Mouse (Mus musculus) spleen, postnatal 36 days (tissue): ENCODE results near the gene Sh3rf1.

ENCODE experiments used
- DNase-seq, 2 experiments: peaks; one replicate each; pipeline ENCODE4 v3.0.0; 2022; ENCODE audit warnings: low spot score in 2 of 2, mixed read lengths in 1 of 2

The Sh3rf1 gene

DNA sequence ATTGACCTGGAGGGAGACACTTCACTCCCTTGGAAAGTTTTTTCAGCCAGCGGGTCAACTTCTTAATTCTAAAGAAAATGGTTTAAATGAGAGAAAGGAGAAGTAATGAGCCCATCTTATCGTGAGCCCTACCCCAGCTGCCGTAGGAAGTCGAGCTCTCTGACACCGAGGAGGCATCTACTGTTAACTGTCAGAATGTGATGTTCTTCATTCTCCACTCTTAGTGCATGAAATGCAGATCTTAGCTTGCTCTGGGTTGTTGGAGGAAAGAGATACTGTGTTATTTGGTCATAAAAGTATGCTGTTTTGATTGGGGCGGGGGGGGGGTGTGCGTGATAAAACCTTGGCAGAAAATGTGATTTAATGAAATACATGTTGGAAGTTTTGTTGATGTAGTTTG is 62.7 kb downstream of the Sh3rf1 start:
- peak; percentile 10 to 25 for DNase-seq

- peak; percentile 39 to 56 for DNase-seq
Measured at GRCm38 (mm10) chr8:61286795-61287385, 63.2 kb downstream of the Sh3rf1 start.

GRCm38 (mm10) chr8:61288006-61288566 is 64.4 kb downstream of the Sh3rf1 start:
- no peak for DNase-seq

DNA sequence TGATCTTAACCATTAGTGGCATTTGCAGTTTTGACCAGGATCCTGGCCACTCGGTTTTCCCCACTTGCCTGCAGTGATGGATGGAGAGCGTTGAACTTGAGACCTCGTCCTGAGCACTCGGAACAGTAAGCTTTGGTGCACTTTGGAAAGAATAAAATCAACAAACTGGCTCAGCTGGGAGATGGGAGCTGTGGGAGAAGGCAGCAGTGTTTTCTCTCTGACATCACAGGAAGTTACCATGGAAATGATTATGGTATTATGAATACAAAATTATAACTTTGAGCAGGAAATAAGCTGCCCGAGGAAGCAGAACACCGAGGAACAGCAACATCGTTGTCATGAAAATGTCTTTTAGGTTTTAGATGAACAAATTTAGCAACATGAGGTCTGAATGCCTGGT is 65.0 kb downstream of the Sh3rf1 start:
- DNase-seq: no peak

DNA sequence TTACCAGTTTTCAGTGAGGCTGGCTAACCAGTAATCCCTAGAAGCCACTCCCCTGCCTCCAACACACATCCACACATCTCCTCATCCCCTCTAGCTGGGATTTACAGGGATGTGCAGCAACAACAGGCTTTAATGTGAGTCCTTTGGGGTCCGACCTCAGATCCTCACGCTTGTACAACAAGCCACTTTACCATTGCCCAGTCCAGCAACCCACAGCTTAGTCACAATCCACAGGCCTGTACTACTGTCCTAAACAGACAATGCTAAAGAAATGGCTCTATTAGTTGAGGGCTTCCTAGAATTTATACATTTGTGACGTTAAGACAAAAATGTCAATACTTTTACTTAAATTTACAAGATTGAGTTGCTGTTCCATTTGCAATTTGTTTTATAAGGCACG is 71.4 kb downstream of the Sh3rf1 start:
- no peak for DNase-seq

DNA sequence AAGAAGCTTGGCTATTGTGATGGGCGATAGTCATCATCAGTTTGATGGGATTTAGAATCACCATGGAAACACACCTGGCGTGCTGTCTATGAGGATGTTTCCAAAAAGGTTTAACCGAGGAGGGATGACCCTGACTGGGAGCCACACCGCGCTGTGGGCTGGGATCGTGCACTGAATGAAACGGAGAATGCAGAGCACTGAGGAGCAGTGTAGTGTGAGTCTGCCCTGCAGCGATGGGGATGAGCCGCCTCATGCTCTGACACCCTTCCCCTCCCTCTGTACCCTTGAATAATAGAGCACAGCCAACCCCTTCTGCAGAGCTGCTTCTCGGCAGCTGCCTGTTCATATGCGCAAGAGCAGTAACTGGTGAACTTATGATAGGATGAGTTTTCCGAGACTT is 71.8 kb downstream of the Sh3rf1 start:
- DNase-seq: no peak

GRCm38 (mm10) chr8:61298828-61299227 is 75.2 kb downstream of the Sh3rf1 start:
- no peak for DNase-seq

DNA sequence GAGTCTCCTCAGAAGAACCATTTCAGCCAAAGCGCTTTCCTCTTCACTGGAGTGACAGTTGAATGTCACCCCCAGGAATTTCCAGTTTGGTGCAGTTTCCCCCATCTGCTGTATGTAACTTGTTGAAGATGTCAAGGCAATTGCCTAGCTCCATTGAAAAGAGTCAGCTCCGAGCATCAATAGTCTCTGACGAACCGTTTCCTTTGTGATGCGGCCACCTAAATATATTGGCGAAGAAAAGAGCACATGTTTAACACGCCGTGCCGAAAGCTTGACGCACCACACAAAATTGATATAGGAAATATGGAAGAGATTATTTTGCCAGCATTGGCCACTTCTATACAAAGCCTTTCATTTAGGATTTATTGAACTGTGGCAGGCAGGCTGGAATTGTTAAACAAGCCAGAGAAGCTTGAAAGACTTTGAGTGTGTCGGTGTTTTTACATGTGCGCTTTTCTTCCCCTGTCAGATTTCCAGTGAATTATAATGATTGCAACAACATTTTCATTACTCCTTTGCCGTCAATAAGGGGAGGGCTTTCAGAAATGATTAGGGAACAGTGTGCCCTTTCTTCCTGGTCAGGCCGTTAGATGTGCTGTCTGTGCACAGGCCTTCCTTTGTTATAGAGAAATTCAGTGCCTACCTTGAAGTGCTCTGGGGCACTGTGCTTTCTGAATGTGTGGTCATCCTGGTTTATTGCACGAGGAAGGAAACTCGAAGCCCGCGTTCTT is 77.8 kb downstream of the Sh3rf1 start:
- no peak for DNase-seq

GRCm38 (mm10) chr8:61302029-61302368 is 78.3 kb downstream of the Sh3rf1 start:
- DNase-seq: no peak

DNA sequence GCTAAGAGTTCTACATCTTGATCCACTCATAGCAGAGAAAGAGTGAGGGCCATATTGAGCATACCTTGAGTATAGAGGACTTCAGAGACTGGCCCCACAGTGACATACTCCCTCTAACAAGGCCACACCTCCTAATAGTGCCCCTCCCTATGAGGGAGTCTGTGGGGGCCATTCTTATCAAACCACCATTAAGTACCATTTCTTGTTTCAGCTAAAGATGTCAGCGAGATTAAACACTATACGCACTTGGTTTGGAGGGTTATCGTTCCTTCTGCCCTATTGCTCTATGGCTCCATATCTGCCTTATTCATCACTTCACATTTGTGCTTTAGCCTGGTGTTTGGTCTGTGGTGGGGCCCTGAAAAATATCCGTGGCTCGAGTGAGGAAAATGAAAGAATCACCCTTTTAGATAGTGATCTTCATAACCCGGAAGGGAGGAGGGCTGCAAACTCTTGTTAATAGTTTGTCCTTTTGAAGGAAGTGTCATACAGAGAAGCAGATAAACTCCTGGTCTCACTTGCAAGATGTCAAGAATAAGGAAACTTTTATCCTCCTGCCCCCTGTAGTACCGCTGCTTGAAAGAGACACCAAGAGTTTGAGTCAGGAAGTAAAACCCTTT is 81.9 kb downstream of the Sh3rf1 start:
- no peak for DNase-seq

DNA sequence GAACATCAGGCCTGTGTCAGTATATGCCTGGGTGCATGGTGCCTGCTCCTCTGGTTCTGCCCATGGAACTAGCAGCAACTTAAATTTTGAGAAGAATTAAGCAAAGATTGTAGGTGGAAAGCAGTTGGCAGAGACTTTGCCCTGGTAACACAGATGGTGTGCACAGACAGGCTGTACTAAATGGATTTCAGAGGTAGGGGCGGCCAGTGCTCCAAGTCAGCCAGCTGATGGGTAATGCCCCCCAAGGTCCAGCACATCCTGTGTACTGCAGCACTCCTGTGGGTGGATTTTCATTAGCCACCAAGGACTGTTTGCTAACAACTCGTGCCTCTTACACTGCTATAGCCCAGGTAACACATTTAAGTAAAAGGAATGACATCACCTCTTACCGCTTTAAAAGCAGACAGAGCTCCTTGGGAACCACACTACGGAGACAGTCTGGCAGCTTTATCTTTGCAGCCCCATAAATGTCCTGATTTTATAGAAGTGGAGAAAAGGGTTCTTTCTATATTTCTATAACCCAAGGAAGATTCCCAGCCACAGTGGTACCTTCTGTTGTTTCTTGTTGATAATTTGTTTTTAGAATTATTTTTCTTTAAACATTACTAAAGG is 82.9 kb downstream of the Sh3rf1 start:
- DNase-seq: no peak

- no peak for DNase-seq
Measured at GRCm38 (mm10) chr8:61308896-61309295, 85.2 kb downstream of the Sh3rf1 start.

DNA sequence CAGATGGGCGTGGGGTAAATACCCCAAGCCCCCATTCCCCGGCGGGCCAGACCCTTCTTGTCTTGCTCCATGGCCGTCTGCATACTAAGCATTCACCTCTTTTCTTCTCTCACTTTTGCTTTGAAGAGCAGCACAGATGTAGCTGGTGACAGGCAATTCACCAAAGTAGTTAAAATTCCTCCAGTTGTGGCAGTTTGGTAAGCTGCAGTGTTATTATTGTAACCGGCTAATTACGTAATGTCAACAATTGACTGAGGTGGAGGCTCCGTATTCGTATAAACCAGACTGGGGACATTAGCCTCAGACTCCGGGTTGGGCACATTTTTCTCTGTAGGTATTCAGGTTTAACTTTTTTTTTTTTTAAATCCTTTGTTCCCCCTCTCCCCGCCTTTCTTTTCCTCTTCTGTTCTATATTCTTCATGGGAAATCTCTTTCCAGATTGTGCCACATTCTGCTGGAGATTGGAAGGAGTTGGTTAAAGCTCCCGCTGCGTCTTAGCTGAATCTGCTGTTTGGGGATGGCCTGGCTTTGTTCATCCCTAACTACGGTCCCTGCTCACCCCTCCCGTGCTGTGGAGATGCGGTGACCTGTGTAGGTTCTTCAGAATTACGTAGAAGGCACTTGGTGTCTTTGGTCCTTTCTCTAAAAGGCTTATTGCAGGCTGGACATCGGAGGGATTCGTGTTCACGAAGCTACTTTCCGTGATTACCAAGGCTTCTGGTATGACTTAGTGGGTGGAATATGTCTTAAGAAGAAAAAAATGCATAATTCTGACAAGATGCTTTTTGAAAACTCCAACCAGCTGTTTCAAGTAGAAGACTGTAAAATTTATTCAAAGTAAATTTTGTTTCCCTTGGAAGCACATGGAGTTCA is 86.1 kb downstream of the Sh3rf1 start:
- DNase-seq: no peak

- DNase-seq: no peak
Measured at GRCm38 (mm10) chr8:61310403-61310871, 86.8 kb downstream of the Sh3rf1 start.

DNA sequence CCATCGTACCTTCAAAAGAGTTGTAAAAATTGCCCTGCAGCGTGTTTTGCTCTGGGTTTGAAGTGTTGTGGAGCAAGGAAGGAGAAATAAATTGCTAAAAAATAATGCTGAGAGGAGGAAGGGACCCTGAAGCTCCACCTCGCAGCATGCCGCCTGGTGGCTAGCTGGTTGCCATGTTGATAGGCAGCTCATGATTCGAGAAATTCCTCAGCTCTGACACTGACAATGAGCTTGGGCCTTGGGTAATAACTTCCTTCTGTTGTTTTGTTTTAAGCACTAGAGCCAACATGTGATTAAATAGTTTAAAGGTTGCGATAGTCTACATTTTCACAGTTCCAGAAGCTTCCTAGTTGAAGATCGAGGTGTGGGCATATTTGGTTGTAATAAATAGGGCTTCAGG is 89.3 kb downstream of the Sh3rf1 start:
- DNase-seq: no peak

DNA sequence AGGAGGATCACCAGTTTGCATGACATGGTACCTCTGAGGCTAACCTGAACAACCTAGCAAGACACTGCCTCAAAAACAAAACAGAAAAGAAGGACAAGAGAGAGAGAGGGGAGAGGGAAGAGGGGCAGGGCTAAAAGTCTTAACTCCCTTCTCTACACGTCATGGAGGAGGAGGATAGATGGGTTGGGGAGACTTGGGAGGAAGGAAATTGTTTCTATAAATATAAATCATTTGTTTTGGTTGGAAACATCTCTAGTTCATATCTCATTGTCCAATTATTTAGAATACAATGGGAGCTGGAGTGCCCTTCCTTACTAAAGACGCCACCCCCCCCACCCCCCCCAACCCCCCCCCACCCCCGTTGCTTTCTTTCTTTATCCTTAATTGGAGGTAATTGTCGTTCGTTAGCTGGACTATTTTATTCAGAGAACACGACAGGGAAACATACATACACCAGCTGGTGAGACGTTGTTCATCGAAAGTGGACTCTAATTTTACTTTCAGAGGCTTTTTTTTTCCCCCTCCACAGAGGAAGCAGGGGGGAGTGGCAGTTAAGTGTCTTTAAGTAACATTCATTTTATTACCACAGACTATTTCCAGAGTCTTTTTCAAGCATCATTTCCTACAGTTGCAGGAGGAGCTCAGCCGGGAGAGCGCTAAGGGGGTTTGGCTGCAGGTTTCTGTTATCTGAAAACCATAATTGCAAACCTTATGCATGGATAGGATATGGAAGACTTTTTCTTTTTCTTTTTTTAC is 92.5 kb downstream of the Sh3rf1 start:
- no peak for DNase-seq

- DNase-seq: no peak
Measured at GRCm38 (mm10) chr8:61316813-61317534, 93.3 kb downstream of the Sh3rf1 start.

- no peak for DNase-seq
Measured at GRCm38 (mm10) chr8:61317535-61318136, 94.0 kb downstream of the Sh3rf1 start.

GRCm38 (mm10) chr8:61321216-61321615 is 97.5 kb downstream of the Sh3rf1 start:
- DNase-seq: no peak

GRCm38 (mm10) chr8:61321780-61322179 is 98.1 kb downstream of the Sh3rf1 start:
- DNase-seq: no peak
